Mouse (Mus musculus) cerebellum, adult 2 months (tissue): ENCODE measurements around the gene Fam84b.

Experiments
- CTCF ChIP-seq: fragments of 200-500 bp; IDR thresholded peaks from 2 replicates; pipeline ENCODE4 v1.5.1; 2011; ENCODE audit warnings: low read depth, mild to moderate bottlenecking, control low read depth, low read length, moderate library complexity, borderline replicate concordance; ENCODE audit not compliant: insufficient read depth
- POLR2A ChIP-seq: fragments of 200-500 bp; IDR thresholded peaks from 2 replicates; pipeline ENCODE4 v1.6.1; 2011; ENCODE audit warnings: low read length, control low read depth, borderline replicate concordance; ENCODE audit not compliant: insufficient read depth

- no peak for TF ChIP-seq CTCF
- no peak for TF ChIP-seq POLR2A
Measured at GRCm38 (mm10) chr15:60789084-60789483, 64.5 kb downstream of the Fam84b start.
